In genomic region chr2:174285921-174286470, GRCm38 (mm10) we compare ENCODE assay signal across 9 mouse cellular contexts. TPM values are rescaled to one million over a fixed set of nuclear protein-coding genes. Genes with fewer than 3 reads are reported as not detected.
DNase-seq lines count a peak whose midpoint lies in the region; ATAC-seq and TF ChIP-seq lines count a peak whose summit lies in the region.
"Had no signal": no experiment of that assay in that cellular context is flagged by ENCODE, and none has a peak within 500 bp of the region (broad histone marks: within the 10 kb centered on the region; RNA-seq: fewer than 3 reads in every experiment).

No protein-coding gene starts in this region.

- no peak overlapping the region for H3K9ac ChIP-seq in liver, embryonic 12.5 days
- H3K9ac ChIP-seq in forebrain, embryonic 16.5 days (replicated peaks; ENCODE audit: low read depth, low read length), result no peak overlapping the region
- no peak overlapping the region for H3K9ac ChIP-seq in neural tube, embryonic 14.5 days (replicated peaks; ENCODE audit: low read depth, low read length)

- peaks cover 69% of the 10 kb centered on the region for H3K27me3 ChIP-seq in liver, embryonic 12.5 days (replicated peaks)
- H3K27me3 ChIP-seq in forebrain, embryonic 16.5 days (replicated peaks; ENCODE audit: control insufficient read depth, insufficient read depth, low read length), result peaks cover 38% of the 10 kb centered on the region
- peaks cover 52% of the 10 kb centered on the region for H3K27me3 ChIP-seq in limb, embryonic 10.5 days (ENCODE audit: low read depth, poor library complexity, severe bottlenecking)
- H3K27me3 ChIP-seq in neural tube, embryonic 14.5 days (ENCODE audit: control insufficient read depth, insufficient read depth, low read length), result peaks cover 17% of the 10 kb centered on the region

- DNase-seq in liver, result no peak
- no peak for DNase-seq in limb, embryonic 10.5 days (ENCODE audit: low spot score)
- no peak for DNase-seq in spleen, postnatal 4 days (ENCODE audit: low spot score in 2 of 2)
- no peak for DNase-seq in left cerebral cortex, adult 2 months (ENCODE audit: extremely low spot score in 1 of 2, low spot score in 2 of 2)
- DNase-seq: layer of hippocampus, postnatal 36 days had no signal

- H3K36me3 ChIP-seq in liver, embryonic 12.5 days, result peaks cover 96% of the 10 kb centered on the region
- H3K36me3 ChIP-seq in forebrain, embryonic 16.5 days (ENCODE audit: control insufficient read depth, insufficient read depth), result peaks cover 34% of the 10 kb centered on the region
- H3K36me3 ChIP-seq in limb, embryonic 10.5 days, result peaks cover 100% of the 10 kb centered on the region
- peaks cover 15% of the 10 kb centered on the region for H3K36me3 ChIP-seq in neural tube, embryonic 14.5 days (ENCODE audit: control insufficient read depth, insufficient read depth, low read length)

- no peak overlapping the region for H3K4me2 ChIP-seq in liver, embryonic 12.5 days
- H3K4me2 ChIP-seq in forebrain, embryonic 16.5 days (ENCODE audit: low read length), result no peak overlapping the region
- H3K4me2 ChIP-seq in neural tube, embryonic 14.5 days (ENCODE audit: low read depth, low read length), result no peak overlapping the region

- H3K4me3 ChIP-seq in liver, embryonic 12.5 days, result 0 out of 2 replicates have a peak overlapping the region, but pooled peaks have one; percentile 18
- 0 out of 2 replicates have a peak overlapping the region, but pooled peaks have one; percentile 13 for H3K4me3 ChIP-seq in forebrain, embryonic 16.5 days (replicated peaks; ENCODE audit: low read length)
- H3K4me3 ChIP-seq in limb, embryonic 10.5 days, result peak overlapping the region; percentile 47
- peak overlapping the region; percentile 26 for H3K4me3 ChIP-seq in neural tube, embryonic 14.5 days (ENCODE audit: low read depth, low read length)
- H3K4me3 ChIP-seq in left cerebral cortex, adult 2 months, result no peak overlapping the region

- WGBS in liver, embryonic 12.5 days (ENCODE audit: insufficient replicate concordance), result 61% methylated on average over 34 of the region's 34 CpGs
- WGBS in forebrain, embryonic 16.5 days, result 51% methylated on average over 34 of the region's 34 CpGs
- 52% methylated on average over 34 of the region's 34 CpGs for WGBS in limb, embryonic 10.5 days
- WGBS in neural tube, embryonic 14.5 days, result 43% methylated on average over 34 of the region's 34 CpGs

- H3K9me3 ChIP-seq in liver, embryonic 12.5 days (replicated peaks), result peaks cover 29% of the 10 kb centered on the region
- peaks cover 23% of the 10 kb centered on the region for H3K9me3 ChIP-seq in forebrain, embryonic 16.5 days (ENCODE audit: control insufficient read depth, low read length)
- H3K9me3 ChIP-seq in limb, embryonic 10.5 days (replicated peaks), result peaks cover 11% of the 10 kb centered on the region; the same call in 1 of the 2 replicates
- peaks cover 7% of the 10 kb centered on the region; the same call in 1 of the 2 replicates for H3K9me3 ChIP-seq in neural tube, embryonic 14.5 days (ENCODE audit: control insufficient read depth, low read length)

- TF ChIP-seq CTCF in left cerebral cortex, adult 2 months (IDR thresholded peaks at IDR 0.05), result no peak

- no peak overlapping the region for H3K27ac ChIP-seq in liver, embryonic 12.5 days
- H3K27ac ChIP-seq in forebrain, embryonic 16.5 days (ENCODE audit: low read length), result no peak overlapping the region
- no peak overlapping the region for H3K27ac ChIP-seq in limb, embryonic 10.5 days
- H3K27ac ChIP-seq in neural tube, embryonic 14.5 days (ENCODE audit: low read depth, low read length), result no peak overlapping the region
- no peak overlapping the region for H3K27ac ChIP-seq in left cerebral cortex, adult 2 months

- intact Hi-C loops in left cerebral cortex, adult 2 months (cut with DNase I), result loop anchor here (2.0 to 10.0 kb wide), 2 partner anchors 699 to 1101 kb away; no protein-coding TSS in a partner anchor

- ATAC-seq in liver, embryonic 12.5 days, result no peak
- no peak for ATAC-seq in forebrain, embryonic 16.5 days
- ATAC-seq in neural tube, embryonic 14.5 days (ENCODE audit: low read depth), result no peak
- ATAC-seq: Patski had no signal

- peaks cover 7% of the 10 kb centered on the region; the same call in 1 of the 2 replicates for H3K4me1 ChIP-seq in liver, embryonic 12.5 days
- H3K4me1 ChIP-seq in forebrain, embryonic 16.5 days (replicated peaks; ENCODE audit: control insufficient read depth, insufficient read depth, low read length), result peaks cover 18% of the 10 kb centered on the region
- H3K4me1 ChIP-seq in limb, embryonic 10.5 days, result peaks cover 34% of the 10 kb centered on the region
- H3K4me1 ChIP-seq in neural tube, embryonic 14.5 days (ENCODE audit: control insufficient read depth, insufficient read depth, low read length), result 0 out of 2 replicates have a peak, but pooled peaks cover 8% of the 10 kb centered on the region

RNA-seq across cellular contexts. Expression of gene Gnas, which starts 1.9 kb away (rescaled TPM):
- polyA plus RNA-seq in liver, embryonic 12.5 days (2016; fragmentation: Nextera tagmentation; extraction: Ambion mirVana), result 565 and 587 TPM in 2 replicates
- polyA plus RNA-seq in forebrain, embryonic 16.5 days (2015; fragmentation: Nextera tagmentation; extraction: Ambion mirVana), result 1,187 and 1,213 TPM in 2 replicates
- polyA plus RNA-seq in limb, embryonic 10.5 days (2016; fragmentation: Nextera tagmentation; extraction: Ambion mirVana), result 1,045 and 1,269 TPM in 2 replicates
- 1,718 and 1,785 TPM in 2 replicates for polyA plus RNA-seq in neural tube, embryonic 14.5 days (2014; fragmentation: Nextera tagmentation; extraction: Ambion mirVana)
- total RNA-seq in left cerebral cortex, adult 2 months (2021), result 1,000 to 10,000 TPM; 1,778 to 1,853 TPM
